Mouse (Mus musculus) liver, embryonic 12.5 days (tissue): ENCODE measurements around the gene Ccdc97. TPM values are rescaled to one million over a fixed set of nuclear protein-coding genes. Genes with fewer than 3 reads are reported as not detected.

Experiments used
- ATAC-seq: fragments of 200-750 bp; cut with Nextera tagmentation; 2 replicates; pipeline ENCODE4 v1.8.0; 2017; ENCODE audit warnings: moderate number of reproducible peaks, mild to moderate bottlenecking, moderate library complexity
- H3K27ac ChIP-seq: fragments of 300-500 bp; sonication (generic); 2 replicates; pipeline ENCODE4 v1.5.1; 2016; ENCODE audit warnings: mild to moderate bottlenecking
- H3K27me3 ChIP-seq: fragments of 300-500 bp; sonication (generic); replicated peaks from 2 replicates; pipeline ENCODE4 v1.6.1; 2016; ENCODE audit warnings: mild to moderate bottlenecking, moderate library complexity
- H3K36me3 ChIP-seq: fragments of 300-500 bp; sonication (generic); 2 replicates; pipeline ENCODE4 v1.6.1; 2016; ENCODE audit warnings: mild to moderate bottlenecking, moderate library complexity
- H3K4me1 ChIP-seq: fragments of 300-500 bp; sonication (generic); 2 replicates; pipeline ENCODE4 v1.6.1; 2016
- H3K4me2 ChIP-seq: fragments of 300-500 bp; sonication (generic); 2 replicates; pipeline ENCODE4 v1.6.1; 2016; ENCODE audit warnings: mild to moderate bottlenecking, moderate library complexity
- H3K4me3 ChIP-seq: fragments of 300-500 bp; sonication (generic); 2 replicates; pipeline ENCODE4 v1.5.1; 2016; ENCODE audit warnings: mild to moderate bottlenecking, moderate library complexity
- H3K9ac ChIP-seq: fragments of 300-500 bp; sonication (generic); 2 replicates; pipeline ENCODE4 v1.6.1; 2016; ENCODE audit warnings: mild to moderate bottlenecking, moderate library complexity
- H3K9me3 ChIP-seq: fragments of 300-500 bp; sonication (generic); replicated peaks from 2 replicates; pipeline ENCODE4 v1.6.1; 2016; ENCODE audit warnings: mild to moderate bottlenecking, moderate library complexity
- WGBS: fragments of 180-500 bp; shearing (Covaris S2); methylation state at CpG from one replicate; pipeline ENCODE4 v1.1.7; 2016; ENCODE audit not compliant: insufficient replicate concordance; 5-methylcytosine and 5-hydroxymethylcytosine counted together
- polyA plus RNA-seq: library from polyadenylated mRNA; unstranded; fragments of >200 nt; fragmentation: Nextera tagmentation; extraction: Ambion mirVana; gene quantifications from 2 replicates; pipeline ENCODE4 v1.2.1, GENCODE M21; 2016

The Ccdc97 gene
- polyA plus RNA-seq, 1 experiment from 2014 or later = 14.7 TPM

DNA sequence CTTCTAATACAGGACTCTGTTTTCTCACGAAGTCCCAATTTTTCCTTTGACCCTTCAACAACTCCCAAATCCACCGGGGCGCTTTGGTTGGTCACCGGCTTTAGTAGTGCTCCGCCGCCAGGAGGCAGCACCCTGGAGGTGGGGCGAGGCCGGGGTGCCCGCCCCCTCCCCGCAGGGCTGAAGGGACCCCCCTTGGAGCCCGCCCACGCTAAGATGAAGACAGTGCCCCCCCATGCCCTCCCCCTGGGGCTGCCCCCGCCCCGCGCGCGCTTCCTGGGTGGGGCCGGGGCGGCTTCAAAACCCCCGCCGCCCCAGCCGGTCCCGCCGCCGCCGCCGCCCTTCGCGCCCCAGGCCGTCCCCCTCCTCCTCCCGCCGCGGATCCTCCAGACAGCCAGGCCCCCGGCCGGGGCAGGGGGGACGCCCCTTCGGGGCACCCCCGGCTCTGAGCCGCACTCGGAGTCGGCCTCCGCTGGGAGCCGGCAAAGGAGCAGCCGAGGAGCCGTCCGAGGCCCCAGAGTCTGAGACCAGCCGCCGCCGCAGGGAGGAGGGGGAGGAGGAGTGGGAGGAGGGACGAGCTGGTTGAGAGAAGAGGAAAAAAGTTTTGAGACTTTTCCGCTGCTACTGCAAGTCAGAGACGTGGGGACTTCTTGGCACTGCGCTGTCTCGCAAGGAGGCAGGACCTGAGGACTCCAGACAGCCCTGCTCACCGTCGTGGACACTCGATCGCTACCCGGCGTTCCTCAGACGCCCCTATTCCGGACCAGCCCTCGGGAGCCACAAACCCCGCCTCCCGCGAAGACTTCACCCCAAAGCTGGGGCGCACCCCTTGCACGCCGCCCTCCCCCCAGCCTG, 32.0 kb downstream of the Ccdc97 start, which contains the start of gene Tgfb1:
Tgfb1 (plus strand) TSS at position 323 of the 852 bp plus-strand sequence.
- no peaks in the 10 kb centered on the region for H3K27me3 ChIP-seq
- peak; percentile 42 for ATAC-seq
- H3K4me3 ChIP-seq = peak within 1 kb of the TSS; percentile 83
- peak within 1 kb of the TSS; percentile 95 for H3K27ac ChIP-seq
- under 1% methylated on average over 60 of the region's 69 CpGs for WGBS
- peak within 1 kb of the TSS; percentile 97 for H3K4me2 ChIP-seq
- no peaks in the 10 kb centered on the region for H3K9me3 ChIP-seq
- H3K9ac ChIP-seq = peak within 1 kb of the TSS; percentile 87
- H3K4me1 ChIP-seq = peaks cover 90% of the 10 kb centered on the region
- H3K36me3 ChIP-seq = peaks cover 22% of the 10 kb centered on the region

DNA sequence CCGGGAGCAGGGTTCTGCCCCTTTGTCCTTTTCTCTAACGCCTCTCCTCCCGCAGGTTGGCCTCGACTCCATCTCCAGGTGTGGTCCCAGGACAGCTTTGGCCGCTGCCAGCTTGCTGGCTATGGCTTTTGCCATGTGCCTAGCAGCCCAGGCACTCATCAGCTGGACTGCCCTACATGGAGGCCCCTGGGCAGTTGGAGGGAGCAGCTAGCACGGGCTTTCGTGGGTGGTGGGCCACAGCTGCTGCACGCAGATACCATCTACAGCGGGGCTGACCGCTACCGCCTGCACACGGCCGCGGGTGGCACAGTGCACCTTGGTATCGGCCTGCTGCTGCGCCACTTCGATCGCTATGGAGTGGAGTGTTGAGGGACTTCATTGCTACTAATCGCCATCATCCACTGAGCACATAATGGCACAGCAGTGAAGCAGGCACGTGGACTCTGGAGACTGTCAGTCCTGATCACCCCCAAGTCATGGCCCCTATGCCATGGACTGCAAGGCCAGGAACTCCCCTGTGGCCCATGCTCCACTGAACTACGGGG, 32.9 kb downstream of the Ccdc97 start:
- Histone ChIP-seq H3K27me3 (no peaks in the 10 kb centered on the region), H3K27ac (peak overlapping the region; percentile 95), H3K4me1 (peaks cover 90% of the 10 kb centered on the region), H3K4me3 (peak overlapping the region; percentile 83), H3K9ac (peak overlapping the region; percentile 87), H3K4me2 (peak overlapping the region; percentile 97), H3K9me3 (no peaks in the 10 kb centered on the region), H3K36me3 (peaks cover 16% of the 10 kb centered on the region)
- WGBS = 48% methylated on average over 21 of the region's 21 CpGs
- no peak for ATAC-seq

DNA sequence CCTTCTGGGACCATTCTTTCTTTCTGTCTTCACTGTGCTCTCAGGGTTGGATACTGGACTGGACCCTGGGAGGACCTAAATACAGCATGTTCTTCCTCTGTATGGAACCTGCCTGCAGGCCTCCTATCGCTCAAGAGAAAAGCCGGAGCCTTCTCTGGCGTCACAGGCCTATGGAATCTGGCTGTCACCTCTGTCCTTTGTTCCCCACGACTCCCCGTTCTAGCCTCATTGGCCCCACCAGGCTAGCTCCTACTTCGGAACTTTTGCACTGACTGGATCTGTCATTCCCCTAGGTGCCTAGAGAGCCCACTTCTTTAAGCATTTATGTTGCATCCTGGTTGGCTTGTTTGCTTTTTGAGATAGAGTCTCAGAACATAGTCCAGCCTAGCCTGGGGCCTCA, 34.2 kb downstream of the Ccdc97 start:
- peaks cover 85% of the 10 kb centered on the region for H3K4me1 ChIP-seq
- no peaks in the 10 kb centered on the region for H3K9me3 ChIP-seq
- H3K9ac ChIP-seq = no peak overlapping the region
- peak overlapping the region; percentile 95; the same call in 1 of the 2 replicates for H3K27ac ChIP-seq
- no peak overlapping the region for H3K4me3 ChIP-seq
- no peak for ATAC-seq
- 84% methylated on average over 6 of the region's 6 CpGs for WGBS
- no peak overlapping the region for H3K4me2 ChIP-seq
- H3K36me3 ChIP-seq = peaks cover 9% of the 10 kb centered on the region
- no peaks in the 10 kb centered on the region for H3K27me3 ChIP-seq

DNA sequence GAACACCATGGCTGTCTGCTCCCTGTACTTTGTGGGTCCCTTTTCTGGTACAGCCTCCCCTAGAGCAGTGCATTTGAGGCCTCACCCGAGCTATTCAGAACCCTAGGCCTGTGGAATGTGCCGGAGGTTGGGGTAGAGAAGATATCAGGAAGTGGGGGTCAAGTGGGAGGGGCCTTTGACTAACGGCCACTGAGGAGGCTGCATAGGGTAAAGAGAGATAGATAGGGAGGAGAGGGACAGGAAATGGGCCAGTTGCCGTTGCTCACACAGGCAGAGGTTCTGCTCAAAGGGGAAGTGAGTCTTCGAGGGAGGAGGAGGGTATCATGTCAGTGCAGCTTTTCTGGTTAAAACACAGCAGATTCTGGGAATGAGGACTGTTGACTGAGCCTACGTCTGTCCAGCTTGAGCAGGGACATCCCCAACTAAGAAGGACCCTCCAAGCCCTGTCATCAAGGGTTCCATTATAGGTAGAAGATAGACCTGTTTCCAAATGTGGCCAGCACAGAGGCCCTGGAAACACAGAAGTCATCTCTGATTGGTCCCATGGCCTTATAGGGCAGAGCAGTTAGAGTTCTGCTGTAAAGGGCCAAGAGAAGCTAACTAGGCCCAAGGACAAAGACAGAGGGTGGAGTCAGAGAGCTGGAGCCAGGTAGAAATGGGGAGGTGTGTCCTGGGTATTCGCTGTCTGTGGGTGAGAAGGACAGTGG, 35.3 kb downstream of the Ccdc97 start:
- H3K4me1 ChIP-seq = peaks cover 86% of the 10 kb centered on the region
- peaks cover 9% of the 10 kb centered on the region for H3K36me3 ChIP-seq
- H3K27me3 ChIP-seq = no peaks in the 10 kb centered on the region
- peak overlapping the region; percentile 6; the same call in 1 of the 2 replicates for H3K4me3 ChIP-seq
- WGBS = 13% methylated on average over 7 of the region's 7 CpGs
- peak overlapping the region; percentile 46 for H3K9ac ChIP-seq
- peak overlapping the region; percentile 91 for H3K27ac ChIP-seq
- peak; percentile 10 for ATAC-seq
- H3K4me2 ChIP-seq = peak overlapping the region; percentile 81
- H3K9me3 ChIP-seq = no peaks in the 10 kb centered on the region

DNA sequence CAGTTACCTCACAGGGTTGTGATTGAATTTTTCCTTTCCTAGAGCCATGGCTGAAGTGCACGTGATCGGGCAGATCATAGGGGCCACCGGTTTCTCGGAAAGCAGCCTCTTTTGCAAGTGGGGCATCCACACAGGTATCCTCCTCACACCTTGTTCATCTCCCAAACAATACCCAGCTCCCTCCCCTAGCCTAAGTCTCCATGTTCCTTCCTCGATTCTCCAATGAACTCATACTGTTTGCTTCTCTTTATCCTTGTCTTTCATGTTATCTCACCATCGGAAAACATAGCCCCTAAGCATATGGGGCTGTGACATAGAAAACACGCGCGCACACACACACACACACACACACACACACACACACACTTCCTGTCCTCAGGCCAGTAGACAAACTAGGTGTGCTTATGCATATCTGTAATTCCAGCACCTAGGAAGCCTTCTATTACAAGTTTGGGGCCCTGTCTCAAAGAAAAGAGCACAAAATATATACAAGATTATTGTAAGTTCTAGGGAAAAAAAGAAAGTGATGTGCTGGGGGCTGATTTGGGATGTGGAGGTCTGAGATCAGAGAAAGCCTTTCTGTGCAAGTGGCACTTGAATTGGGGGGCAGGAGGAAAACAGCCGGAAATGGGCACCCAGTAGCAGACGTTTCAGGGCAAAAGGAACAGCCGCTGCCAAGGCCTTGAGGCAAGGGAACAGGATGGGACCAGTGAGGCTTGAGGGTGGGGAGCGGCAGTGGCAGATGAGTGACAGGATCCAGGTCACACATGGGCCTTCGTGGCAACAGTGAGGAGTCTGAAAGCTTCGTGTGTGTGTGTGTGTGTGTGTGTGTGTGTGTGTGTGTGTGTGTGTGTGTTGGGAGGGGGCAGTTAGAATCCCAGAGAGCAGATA, 37.3 kb downstream of the Ccdc97 start:
- Histone ChIP-seq H3K9me3 (no peaks in the 10 kb centered on the region), H3K4me1 (peaks cover 80% of the 10 kb centered on the region), H3K27me3 (peaks cover 5% of the 10 kb centered on the region), H3K4me2 (peak overlapping the region; percentile 81), H3K4me3 (peak overlapping the region; percentile 67), H3K36me3 (peaks cover 9% of the 10 kb centered on the region), H3K27ac (peak overlapping the region; percentile 91), H3K9ac (peak overlapping the region; percentile 60)
- WGBS = 28% methylated on average over 15 of the region's 15 CpGs
- ATAC-seq = no peak

DNA sequence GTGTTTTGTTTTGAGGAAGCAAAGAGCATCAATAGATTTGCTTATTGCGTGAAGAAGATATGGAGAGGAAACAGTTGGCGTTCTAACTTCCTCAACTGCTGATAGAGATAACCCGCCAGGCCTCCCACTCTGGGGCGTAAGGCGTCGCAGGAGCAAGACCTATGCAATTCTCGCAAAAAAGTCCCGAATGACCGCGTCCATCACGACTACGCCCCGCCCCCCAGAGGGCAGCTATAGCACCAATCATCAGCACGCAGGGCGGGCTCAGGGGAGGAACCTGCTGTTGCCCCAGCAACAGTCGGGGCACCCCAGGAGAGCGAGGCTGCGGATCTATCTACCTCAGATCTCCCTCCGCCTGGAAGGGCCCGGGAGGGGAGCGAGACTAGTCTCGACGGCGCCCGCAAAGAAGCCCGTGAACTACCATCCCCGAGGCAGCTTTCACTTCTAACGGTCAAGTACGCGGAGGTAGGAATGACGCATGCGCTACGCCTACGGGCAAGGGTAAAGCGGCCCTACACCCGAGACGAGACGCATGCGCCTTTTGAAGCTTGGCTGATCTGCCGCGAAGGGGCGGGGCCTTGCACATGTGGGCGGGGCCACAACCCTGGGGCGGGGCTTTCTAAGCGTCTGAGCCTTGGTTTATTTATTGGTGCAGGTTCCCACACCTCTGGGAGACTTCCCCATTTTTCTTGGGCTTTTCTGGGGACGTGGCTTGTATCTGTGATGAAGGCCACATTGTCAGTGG, 38.2 kb downstream of the Ccdc97 start, which contains the start of gene B9d2:
B9d2 (plus strand) TSS at position 267 of the 745 bp plus-strand sequence.
- peaks cover 71% of the 10 kb centered on the region for H3K4me1 ChIP-seq
- H3K27me3 ChIP-seq = peaks cover 14% of the 10 kb centered on the region
- no peaks in the 10 kb centered on the region for H3K9me3 ChIP-seq
- peak within 1 kb of the TSS; percentile 81 for H3K4me2 ChIP-seq
- WGBS = under 1% methylated on average over 46 of the region's 46 CpGs
- H3K9ac ChIP-seq = peak within 1 kb of the TSS; percentile 64
- peaks cover 9% of the 10 kb centered on the region for H3K36me3 ChIP-seq
- peak within 1 kb of the TSS; percentile 91 for H3K27ac ChIP-seq
- peak; percentile 94 for ATAC-seq
- H3K4me3 ChIP-seq = peak within 1 kb of the TSS; percentile 67

DNA sequence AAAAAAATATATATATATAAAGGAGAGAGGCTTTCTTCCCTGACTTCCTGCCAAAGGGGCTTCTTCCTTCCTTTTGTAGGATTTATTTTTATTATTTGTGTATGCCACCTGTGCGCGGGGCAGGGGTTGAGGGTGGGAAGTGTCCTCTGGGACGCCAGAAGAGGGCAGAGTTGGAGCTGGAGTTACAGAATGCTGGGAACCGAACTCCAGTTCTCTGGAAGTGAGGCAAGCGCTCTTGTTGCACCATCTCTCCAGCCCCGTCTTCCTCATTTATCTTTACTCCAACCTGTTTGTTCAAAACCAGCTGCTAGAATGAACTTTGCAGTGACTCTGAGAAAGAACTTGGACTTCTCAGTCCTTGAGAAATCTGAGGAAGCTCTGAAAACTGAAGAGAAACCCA, 38.9 kb downstream of the Ccdc97 start:
- H3K9ac ChIP-seq = peak overlapping the region; percentile 59
- peak overlapping the region; percentile 67 for H3K4me3 ChIP-seq
- no peaks in the 10 kb centered on the region for H3K9me3 ChIP-seq
- H3K27ac ChIP-seq = peak overlapping the region; percentile 91
- peaks cover 9% of the 10 kb centered on the region for H3K36me3 ChIP-seq
- H3K4me1 ChIP-seq = peaks cover 69% of the 10 kb centered on the region
- WGBS = 9% methylated on average over 6 of the region's 6 CpGs
- ATAC-seq = no peak
- H3K27me3 ChIP-seq = peaks cover 21% of the 10 kb centered on the region
- peak overlapping the region; percentile 81 for H3K4me2 ChIP-seq

DNA sequence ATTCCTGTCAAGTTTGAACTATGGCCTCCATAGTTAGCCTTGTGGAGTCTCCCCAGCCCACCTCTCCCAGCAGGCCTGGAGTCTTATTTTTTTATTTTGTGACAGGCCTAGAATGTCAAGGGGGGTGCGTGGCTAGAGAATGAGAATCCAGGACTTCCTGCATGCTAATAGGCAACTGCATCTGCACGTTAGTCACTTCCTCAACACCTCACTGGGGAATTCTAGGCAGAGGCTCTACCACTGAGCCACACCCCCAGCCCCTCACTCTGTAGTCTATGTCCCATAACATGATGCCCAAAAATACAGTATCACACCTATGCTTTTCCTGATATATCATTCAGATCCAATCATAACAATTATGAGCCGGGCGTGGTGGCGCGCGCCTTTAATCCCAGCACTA, 41.9 kb downstream of the Ccdc97 start:
- ATAC-seq = no peak
- Histone ChIP-seq H3K9me3 (0 out of 2 replicates have a peak, but pooled peaks cover 4% of the 10 kb centered on the region), H3K4me3 (no peak overlapping the region), H3K4me1 (peaks cover 49% of the 10 kb centered on the region), H3K9ac (no peak overlapping the region), H3K27me3 (peaks cover 42% of the 10 kb centered on the region), H3K36me3 (no peaks in the 10 kb centered on the region), H3K27ac (no peak overlapping the region), H3K4me2 (no peak overlapping the region)
- WGBS = 87% methylated on average over 7 of the region's 7 CpGs

DNA sequence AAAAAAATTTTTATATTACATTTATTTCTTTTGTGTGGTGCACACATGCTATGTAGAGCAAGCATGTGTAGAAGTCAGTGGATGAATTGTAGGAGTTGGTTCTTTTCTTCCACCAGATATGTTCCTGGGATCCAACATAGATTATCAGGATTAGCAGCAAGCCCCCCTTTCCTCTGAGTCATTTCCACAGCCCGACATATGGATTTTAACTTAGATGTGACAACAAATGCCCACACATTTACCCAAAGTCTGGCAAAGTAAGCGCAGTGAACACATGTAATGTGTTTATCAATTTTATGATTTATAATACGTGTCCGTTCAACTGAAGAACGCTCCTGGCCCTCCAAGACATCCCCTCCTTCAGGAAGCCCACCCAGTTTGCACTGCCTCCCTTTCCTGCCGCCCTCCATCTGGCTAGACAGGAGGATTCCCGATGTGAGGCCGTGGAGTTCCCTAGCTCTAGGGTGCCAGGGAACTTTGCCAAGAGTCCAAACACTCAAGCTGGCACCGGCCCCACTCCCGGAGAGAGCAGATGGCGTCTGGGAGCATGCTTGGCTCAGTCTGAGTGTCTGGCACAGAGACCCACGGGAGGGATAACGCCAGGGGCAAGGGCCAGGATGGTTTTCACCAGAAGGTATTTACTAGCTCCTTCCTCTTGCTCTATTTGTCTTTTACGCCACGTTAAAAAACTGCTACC, 42.7 kb downstream of the Ccdc97 start:
- H3K4me3 ChIP-seq = no peak overlapping the region
- WGBS = 72% methylated on average over 15 of the region's 15 CpGs

DNA sequence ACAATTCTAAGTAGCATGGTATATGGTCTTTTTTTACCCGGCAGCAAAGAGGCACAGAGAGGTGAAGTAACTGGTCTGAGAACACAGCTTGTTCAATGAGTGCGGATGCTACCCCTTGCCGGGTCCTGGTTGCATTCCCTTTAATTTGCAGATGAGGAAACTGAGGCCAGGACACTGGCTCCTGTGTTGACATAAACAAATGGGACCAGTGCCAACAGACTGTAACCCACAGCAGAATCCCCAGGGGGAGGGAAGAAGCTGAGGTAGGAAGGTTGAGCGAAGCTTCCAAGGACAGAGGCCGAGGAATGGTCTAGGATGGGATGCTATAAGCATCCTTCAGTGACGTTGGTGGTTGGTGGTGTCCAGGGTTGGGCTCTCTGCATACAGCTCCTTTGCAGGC, 43.5 kb downstream of the Ccdc97 start:
- Histone ChIP-seq H3K9me3 (0 out of 2 replicates have a peak, but pooled peaks cover 4% of the 10 kb centered on the region), H3K9ac (no peak overlapping the region), H3K4me3 (no peak overlapping the region; the same call in 1 of the 2 replicates), H3K27ac (no peak overlapping the region), H3K36me3 (0 out of 2 replicates have a peak, but pooled peaks cover 2% of the 10 kb centered on the region), H3K4me2 (peak overlapping the region; percentile 71), H3K4me1 (peaks cover 37% of the 10 kb centered on the region), H3K27me3 (peaks cover 42% of the 10 kb centered on the region)
- WGBS = 58% methylated on average over 6 of the region's 6 CpGs
- no peak for ATAC-seq

More for the DNA sequence above, 42.7 kb downstream of the Ccdc97 start:
- no peaks in the 10 kb centered on the region for H3K36me3 ChIP-seq
- no peak overlapping the region for H3K4me2 ChIP-seq
- H3K27me3 ChIP-seq = peaks cover 42% of the 10 kb centered on the region
- no peak overlapping the region for H3K27ac ChIP-seq
- no peak overlapping the region for H3K9ac ChIP-seq
- peaks cover 41% of the 10 kb centered on the region for H3K4me1 ChIP-seq
- no peak for ATAC-seq
- H3K9me3 ChIP-seq = 0 out of 2 replicates have a peak, but pooled peaks cover 4% of the 10 kb centered on the region
